Mouse (Mus musculus) forebrain, embryonic 14.5 days (tissue): ENCODE results near the gene Mef2d. TPM values are rescaled to one million over a fixed set of nuclear protein-coding genes. Genes with fewer than 3 reads are reported as not detected.

Experiments used
- ATAC-seq: fragments of 200-750 bp; cut with Nextera tagmentation; 2 replicates; pipeline ENCODE4 v1.8.0; 2017; ENCODE audit warnings: mild to moderate bottlenecking, moderate library complexity
- DNase-seq: peaks from one replicate; pipeline ENCODE4 v3.0.0-alpha.2; 2015; ENCODE audit warnings: low spot score
- H3K27ac ChIP-seq: fragments of 300-500 bp; sonication (generic); 2 replicates; pipeline ENCODE4 v1.5.1; 2014; ENCODE audit warnings: low read depth, mild to moderate bottlenecking, control low read depth, low read length, moderate library complexity
- H3K27me3 ChIP-seq: fragments of 300-500 bp; sonication (generic); replicated peaks from 2 replicates; pipeline ENCODE4 v1.6.1; 2014; ENCODE audit warnings: low read length, control low read depth, mixed read lengths; ENCODE audit not compliant: control insufficient read depth, insufficient read depth
- H3K36me3 ChIP-seq: fragments of 300-500 bp; sonication (generic); 2 replicates; pipeline ENCODE4 v1.6.1; 2014; ENCODE audit warnings: low read length, control low read depth; ENCODE audit not compliant: control insufficient read depth, insufficient read depth
- H3K4me1 ChIP-seq: fragments of 300-500 bp; sonication (generic); 2 replicates; pipeline ENCODE4 v1.6.1; 2014; ENCODE audit warnings: antibody characterized with exemption, low read length, control low read depth; ENCODE audit not compliant: control insufficient read depth, insufficient read depth
- H3K4me2 ChIP-seq: fragments of 300-500 bp; sonication (generic); 2 replicates; pipeline ENCODE4 v1.6.1; 2014; ENCODE audit warnings: mild to moderate bottlenecking, control low read depth, low read length
- H3K4me3 ChIP-seq: fragments of 300-500 bp; sonication (generic); 2 replicates; pipeline ENCODE4 v1.5.1; 2014; ENCODE audit warnings: low read depth, low read length, control low read depth
- H3K9ac ChIP-seq: fragments of 300-500 bp; sonication (generic); 2 replicates; pipeline ENCODE4 v1.6.1; 2014; ENCODE audit warnings: mild to moderate bottlenecking, low read length, control low read depth, moderate library complexity
- H3K9me3 ChIP-seq: fragments of 300-500 bp; sonication (generic); replicated peaks from 2 replicates; pipeline ENCODE4 v1.6.1; 2016; ENCODE audit warnings: low read length, control low read depth, mixed read lengths; ENCODE audit not compliant: control insufficient read depth
- WGBS: fragments of 180-500 bp; shearing (Covaris S2); extraction: QIAGEN DNeasy Blood & Tissue Kit; methylation state at CpG from one replicate; pipeline ENCODE4 v1.1.7; 2014; 5-methylcytosine and 5-hydroxymethylcytosine counted together
- polyA plus RNA-seq: library from polyadenylated mRNA; unstranded; fragments of >200 nt; fragmentation: Nextera tagmentation; extraction: Ambion mirVana; gene quantifications from 2 replicates; pipeline ENCODE4 v1.2.1, GENCODE M21; 2014

Gene Mef2d
- polyA plus RNA-seq, 1 experiment from 2014 or later = 17.3 TPM

DNA sequence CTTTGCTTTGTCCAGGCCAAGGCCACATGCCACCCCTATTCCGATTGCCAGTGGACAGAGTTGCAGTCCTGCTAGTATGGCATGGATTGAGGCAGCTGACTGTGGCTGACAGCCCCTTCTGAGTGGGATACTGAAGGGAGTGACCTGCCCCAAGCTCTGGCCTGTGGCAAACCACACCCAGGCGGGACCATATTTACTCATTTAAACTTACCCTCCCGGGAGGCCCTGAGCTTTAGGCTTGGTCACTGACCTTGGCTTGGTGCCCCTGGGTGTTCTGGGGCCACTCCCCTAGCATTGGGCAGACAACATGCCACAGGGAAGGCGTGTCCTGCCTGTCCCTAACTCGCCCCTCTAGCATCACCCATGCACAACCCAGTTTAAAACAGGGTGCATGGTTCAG lies 3.8 kb downstream of the Mef2d start:
- H3K9me3 ChIP-seq = no peaks in the 10 kb centered on the region
- H3K27me3 ChIP-seq = peaks cover 3% of the 10 kb centered on the region; the same call in 1 of the 2 replicates
- H3K4me2 ChIP-seq = peak overlapping the region; percentile 96; the same call in 1 of the 2 replicates
- DNase-seq (no peak), ATAC-seq (no peak)
- no peak overlapping the region for H3K4me3 ChIP-seq
- H3K4me1 ChIP-seq = peaks cover 63% of the 10 kb centered on the region
- WGBS = 74% methylated on average over 5 of the region's 5 CpGs
- no peak overlapping the region for H3K27ac ChIP-seq
- H3K9ac ChIP-seq = peak overlapping the region; percentile 3; the same call in 1 of the 2 replicates
- H3K36me3 ChIP-seq = 0 out of 2 replicates have a peak, but pooled peaks cover 3% of the 10 kb centered on the region

DNA sequence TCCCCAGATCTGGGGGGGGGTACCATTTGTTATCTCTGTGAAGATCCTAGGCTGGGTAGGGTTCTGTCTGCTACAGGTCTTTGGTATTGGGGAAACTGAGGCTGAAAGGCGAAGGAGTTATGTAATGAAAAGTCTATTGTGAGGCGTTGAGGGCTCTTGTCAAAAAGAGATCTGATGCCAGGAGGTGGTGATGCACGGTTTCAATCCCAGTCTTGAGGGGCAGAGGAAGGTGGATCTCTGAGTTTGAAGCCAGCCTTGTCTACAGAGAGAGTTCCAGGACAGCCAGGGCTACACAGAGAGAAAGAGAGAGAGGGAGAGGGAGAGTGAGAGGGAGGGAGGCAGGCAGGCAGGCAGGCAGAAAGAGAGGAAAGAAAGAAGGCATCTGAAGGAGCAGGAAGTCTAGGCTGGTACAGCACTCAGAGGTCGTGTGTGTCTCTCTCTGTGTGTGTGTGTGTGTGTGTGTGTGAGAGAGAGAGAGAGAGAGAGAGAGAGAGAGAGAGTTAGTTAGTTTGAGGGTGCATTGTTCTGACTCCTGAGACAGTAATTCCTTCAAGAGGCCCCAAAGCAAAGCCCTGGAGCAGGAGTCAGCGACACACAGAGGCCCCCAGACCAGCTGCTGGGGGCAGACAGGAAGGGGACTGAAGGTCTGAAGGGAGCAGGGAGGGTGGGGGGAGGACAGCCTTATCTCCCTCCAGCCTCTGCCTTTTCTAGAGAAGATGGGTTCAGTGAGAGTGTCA lies 4.4 kb downstream of the Mef2d start:
- no peak overlapping the region for H3K4me2 ChIP-seq
- no peak for ATAC-seq
- H3K4me3 ChIP-seq = no peak overlapping the region
- no peaks in the 10 kb centered on the region for H3K9me3 ChIP-seq
- DNase-seq = no peak
- H3K27me3 ChIP-seq = no peaks in the 10 kb centered on the region
- peaks cover 66% of the 10 kb centered on the region for H3K4me1 ChIP-seq
- H3K9ac ChIP-seq = peak overlapping the region; percentile 21; the same call in 1 of the 2 replicates
- H3K27ac ChIP-seq = no peak overlapping the region
- WGBS = 36% methylated on average over 5 of the region's 5 CpGs
- 0 out of 2 replicates have a peak, but pooled peaks cover 3% of the 10 kb centered on the region for H3K36me3 ChIP-seq

DNA sequence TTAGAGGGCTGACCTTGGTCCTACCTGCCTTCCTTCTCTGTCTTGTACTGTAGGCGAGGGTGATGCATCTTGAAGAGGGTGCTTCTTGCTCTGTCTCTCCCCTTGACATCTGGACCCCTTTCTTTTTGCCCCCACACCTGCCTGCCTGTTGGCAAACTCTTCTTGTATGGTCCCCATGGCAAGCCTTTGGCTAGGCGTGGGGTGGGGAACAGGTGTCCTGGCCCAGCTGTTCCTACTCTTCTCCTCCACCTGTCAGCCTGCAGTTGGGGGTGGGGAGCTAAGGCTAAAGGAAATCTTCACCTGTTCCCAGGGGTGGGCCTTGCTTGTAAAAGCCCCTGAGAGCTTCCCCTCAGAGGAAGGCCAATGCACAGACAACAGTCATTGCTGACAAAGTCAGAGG lies 5.3 kb downstream of the Mef2d start:
- no peaks in the 10 kb centered on the region for H3K9me3 ChIP-seq
- no peak overlapping the region for H3K9ac ChIP-seq
- no peak overlapping the region for H3K4me2 ChIP-seq
- WGBS = 57% methylated on average over 2 of the region's 2 CpGs
- no peaks in the 10 kb centered on the region for H3K27me3 ChIP-seq
- 0 out of 2 replicates have a peak, but pooled peaks cover 3% of the 10 kb centered on the region for H3K36me3 ChIP-seq
- no peak for DNase-seq
- H3K4me1 ChIP-seq = peaks cover 73% of the 10 kb centered on the region
- no peak overlapping the region for H3K27ac ChIP-seq
- ATAC-seq = no peak
- H3K4me3 ChIP-seq = no peak overlapping the region

DNA sequence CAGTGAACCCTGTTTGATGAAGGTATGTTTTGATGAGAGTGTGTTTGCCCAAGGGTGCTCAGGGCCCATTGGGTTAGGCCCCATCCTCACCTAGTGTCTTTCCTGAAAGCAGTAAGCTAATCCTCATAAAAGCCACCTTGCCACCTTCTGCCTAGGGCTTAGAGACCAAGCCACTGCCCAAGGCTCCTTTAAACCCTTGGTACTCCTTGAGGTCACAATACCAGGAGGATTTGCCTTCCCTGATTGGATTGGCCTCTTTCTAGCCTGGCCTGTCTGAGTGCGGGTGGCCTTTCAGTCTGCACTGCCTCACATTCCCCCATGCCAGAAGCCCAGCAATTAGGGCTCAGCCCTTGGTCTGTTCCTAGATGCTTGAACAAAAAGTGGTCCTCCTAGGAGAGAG lies 5.7 kb downstream of the Mef2d start:
- Histone ChIP-seq H3K27ac (no peak overlapping the region), H3K27me3 (no peaks in the 10 kb centered on the region), H3K4me2 (no peak overlapping the region), H3K4me1 (peaks cover 76% of the 10 kb centered on the region), H3K9me3 (no peaks in the 10 kb centered on the region), H3K4me3 (no peak overlapping the region), H3K36me3 (0 out of 2 replicates have a peak, but pooled peaks cover 3% of the 10 kb centered on the region), H3K9ac (no peak overlapping the region)
- DNase-seq (no peak), ATAC-seq (no peak)
- WGBS = 65% methylated on average over 1 of the region's 1 CpGs

DNA sequence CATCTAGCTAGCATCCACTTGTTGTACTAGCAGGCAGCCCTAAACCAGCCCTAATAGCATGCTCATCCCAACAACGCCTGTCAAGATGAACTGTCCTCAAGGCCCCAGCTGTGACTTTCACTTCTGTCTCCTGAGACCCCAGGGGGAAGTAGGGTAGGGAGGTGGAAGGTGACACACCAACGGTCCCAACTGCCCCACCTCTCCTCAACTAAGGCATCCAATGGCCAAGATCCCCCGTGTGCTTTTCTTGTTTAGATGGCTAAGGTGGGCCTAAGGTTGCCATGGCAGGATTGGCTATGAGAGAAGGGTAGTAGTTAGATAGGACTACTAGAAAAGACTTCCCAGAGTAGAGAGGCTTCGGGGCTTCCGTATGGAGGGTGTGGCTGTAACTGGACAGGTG lies 6.2 kb downstream of the Mef2d start:
- WGBS = 92% methylated on average over 5 of the region's 5 CpGs
- H3K27ac ChIP-seq = no peak overlapping the region
- no peak for DNase-seq
- H3K4me1 ChIP-seq = peaks cover 80% of the 10 kb centered on the region
- ATAC-seq = no peak
- no peak overlapping the region for H3K4me3 ChIP-seq
- no peak overlapping the region for H3K4me2 ChIP-seq
- no peaks in the 10 kb centered on the region for H3K27me3 ChIP-seq
- H3K9me3 ChIP-seq = no peaks in the 10 kb centered on the region
- H3K36me3 ChIP-seq = 0 out of 2 replicates have a peak, but pooled peaks cover 3% of the 10 kb centered on the region
- H3K9ac ChIP-seq = no peak overlapping the region

DNA sequence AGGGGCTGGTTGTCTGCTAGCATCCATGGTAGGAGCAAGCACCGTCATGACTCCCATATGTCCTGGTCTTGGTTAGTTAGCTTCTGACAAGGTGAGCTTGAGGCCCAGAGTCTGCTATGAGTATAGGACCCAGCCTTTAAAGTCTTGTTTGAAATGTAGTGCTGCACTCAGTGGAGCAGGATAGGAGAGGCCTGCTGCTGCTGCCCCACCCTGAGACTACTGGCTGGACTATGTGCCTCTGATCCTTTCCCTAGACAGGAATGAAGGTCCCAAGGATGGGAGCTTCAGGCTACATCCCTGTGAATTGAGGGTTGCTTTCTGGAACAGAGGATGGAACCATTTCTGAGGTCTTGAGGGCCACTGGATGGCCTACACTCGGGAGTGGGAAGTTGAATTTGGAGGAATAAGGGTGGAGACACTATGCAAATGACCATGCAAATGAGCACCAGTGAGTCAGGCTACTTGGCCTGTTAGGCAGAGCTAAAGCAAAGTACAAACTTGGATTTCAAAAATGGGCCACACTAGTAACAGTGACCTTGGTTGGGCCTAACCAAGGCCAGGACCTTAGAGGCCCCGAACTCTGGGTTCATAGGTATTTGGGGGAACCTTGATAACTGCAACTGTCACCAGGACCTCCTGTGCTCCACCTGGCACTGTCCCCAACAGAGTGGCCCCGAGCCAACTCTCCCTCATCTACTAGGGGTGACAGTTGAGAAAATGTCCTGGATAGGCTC lies 6.8 kb downstream of the Mef2d start:
- DNase-seq (peak; percentile 47), ATAC-seq (no peak)
- Histone ChIP-seq H3K4me3 (no peak overlapping the region), H3K9ac (peak overlapping the region; percentile 35; the same call in 1 of the 2 replicates), H3K27me3 (no peaks in the 10 kb centered on the region), H3K4me2 (peak overlapping the region; percentile 38; the same call in 1 of the 2 replicates), H3K9me3 (no peaks in the 10 kb centered on the region), H3K27ac (peak overlapping the region; percentile 91), H3K4me1 (peaks cover 77% of the 10 kb centered on the region), H3K36me3 (0 out of 2 replicates have a peak, but pooled peaks cover 3% of the 10 kb centered on the region)
- WGBS = 51% methylated on average over 4 of the region's 4 CpGs

DNA sequence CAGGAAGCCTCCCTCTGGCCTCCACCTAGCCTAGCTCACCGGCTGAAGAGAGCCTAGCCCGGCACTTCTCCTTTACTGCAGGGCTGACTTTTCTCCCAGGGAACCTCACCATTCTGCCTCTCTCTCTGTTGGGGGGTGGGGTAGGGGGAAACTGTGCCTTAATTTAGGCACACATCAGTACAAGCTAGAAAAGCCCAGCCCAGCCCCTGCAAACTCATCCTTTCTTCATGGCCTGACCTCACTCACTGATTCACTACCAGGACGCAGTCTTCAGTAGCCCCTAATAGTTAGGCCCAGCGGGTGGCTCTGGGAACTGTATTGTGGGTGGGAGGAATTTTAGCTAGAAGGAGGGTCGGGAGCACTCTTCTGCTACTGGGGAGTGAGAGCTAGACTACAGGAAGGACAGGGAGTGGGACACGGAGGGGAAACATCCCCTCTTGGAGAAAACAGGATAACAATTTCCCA lies 7.4 kb downstream of the Mef2d start:
- peaks cover 71% of the 10 kb centered on the region for H3K4me1 ChIP-seq
- no peak overlapping the region for H3K4me3 ChIP-seq
- 0 out of 2 replicates have a peak, but pooled peaks cover 3% of the 10 kb centered on the region for H3K36me3 ChIP-seq
- H3K4me2 ChIP-seq = peak overlapping the region; percentile 38; the same call in 1 of the 2 replicates
- no peaks in the 10 kb centered on the region for H3K9me3 ChIP-seq
- H3K9ac ChIP-seq = peak overlapping the region; percentile 50; the same call in 1 of the 2 replicates
- ATAC-seq = no peak
- DNase-seq = no peak
- 4% methylated on average over 6 of the region's 6 CpGs for WGBS
- H3K27me3 ChIP-seq = no peaks in the 10 kb centered on the region
- H3K27ac ChIP-seq = peak overlapping the region; percentile 91

DNA sequence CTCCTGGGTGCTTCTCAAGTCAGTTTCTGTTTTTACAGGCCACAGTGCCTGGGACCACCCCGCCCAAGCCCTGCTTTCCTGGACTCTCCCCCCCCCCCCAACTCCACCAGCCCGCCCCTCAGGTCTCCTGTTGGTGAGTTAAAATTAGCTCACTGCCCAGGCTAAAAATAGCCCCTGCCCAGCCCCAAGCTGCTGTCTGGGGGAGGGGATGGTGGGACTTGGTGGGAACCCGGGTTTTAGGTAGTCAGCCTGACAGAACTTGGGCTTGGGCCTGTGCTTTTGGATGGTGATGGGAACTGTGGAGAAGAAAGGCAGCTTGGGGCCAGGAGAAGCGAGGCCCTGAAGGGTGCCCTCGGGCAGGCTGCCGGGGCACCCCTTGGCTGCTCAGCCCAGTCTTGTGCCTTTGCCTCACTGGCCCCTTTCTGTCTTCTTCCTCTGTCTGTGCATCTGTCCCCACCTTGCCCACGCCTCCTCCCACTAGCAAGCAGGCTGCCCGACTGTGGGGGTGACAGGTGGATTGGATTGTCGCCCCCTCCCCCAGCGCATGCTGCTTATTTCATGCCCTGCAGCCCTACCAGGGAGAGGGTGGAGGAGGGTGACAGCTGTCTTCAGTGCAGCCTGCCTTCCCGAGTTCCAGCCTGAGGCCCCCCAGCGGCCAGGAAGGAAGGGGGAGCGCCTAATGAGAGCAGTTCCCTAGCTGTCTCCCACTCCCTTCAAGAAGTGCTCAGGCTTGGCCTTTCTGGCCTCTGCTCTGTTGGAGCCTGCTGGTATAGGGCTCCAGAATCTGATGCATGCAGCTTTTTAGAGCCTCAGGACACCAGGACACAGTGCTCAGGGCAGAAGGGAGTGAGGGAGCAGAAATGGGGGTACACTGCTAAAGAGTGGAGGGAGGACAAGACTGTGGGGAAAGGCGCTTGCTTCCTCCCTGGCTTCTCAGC lies 8.2 kb downstream of the Mef2d start:
- WGBS = 19% methylated on average over 13 of the region's 14 CpGs
- peak overlapping the region; percentile 50 for H3K9ac ChIP-seq
- DNase-seq (peak; percentile 80), ATAC-seq (peak; percentile 65)
- no peaks in the 10 kb centered on the region for H3K27me3 ChIP-seq
- peaks cover 3% of the 10 kb centered on the region; the same call in 1 of the 2 replicates for H3K36me3 ChIP-seq
- H3K4me1 ChIP-seq = peaks cover 63% of the 10 kb centered on the region
- no peak overlapping the region for H3K4me3 ChIP-seq
- peak overlapping the region; percentile 38 for H3K4me2 ChIP-seq
- no peaks in the 10 kb centered on the region for H3K9me3 ChIP-seq
- peak overlapping the region; percentile 91 for H3K27ac ChIP-seq
